ENCODE assay signal across 14 mouse cellular contexts in genomic region chr10:56752134-56752533, GRCm38 (mm10).
DNase-seq lines count a peak whose midpoint lies in the region; ATAC-seq and TF ChIP-seq lines count a peak whose summit lies in the region.
"Had no signal": no experiment of that assay in that cellular context is flagged by ENCODE, and none has a peak within 500 bp of the region (broad histone marks: within the 10 kb centered on the region; RNA-seq: fewer than 3 reads in every experiment).

No protein-coding gene starts in this region.

- intact Hi-C loops in left cerebral cortex, postnatal 10 days (cut with DNase I) = no loop called here

- H3K4me2 ChIP-seq in lung, embryonic 14.5 days = no peak overlapping the region
- no peak overlapping the region for H3K4me2 ChIP-seq in neural tube, embryonic 11.5 days (ENCODE audit: low read depth)
- H3K4me2 ChIP-seq: hindbrain, embryonic 13.5 days; liver, embryonic 12.5 days had no signal

- no peaks in the 10 kb centered on the region for H3K36me3 ChIP-seq in lung, embryonic 14.5 days (ENCODE audit: insufficient read depth)
- no peaks in the 10 kb centered on the region for H3K36me3 ChIP-seq in embryonic facial prominence, embryonic 10.5 days (replicated peaks)
- H3K36me3 ChIP-seq in neural tube, embryonic 11.5 days (ENCODE audit: control insufficient read depth, insufficient read depth, low read length) = no peaks in the 10 kb centered on the region
- no peaks in the 10 kb centered on the region for H3K36me3 ChIP-seq in heart, embryonic 10.5 days
- H3K36me3 ChIP-seq: forebrain, embryonic 10.5 days; hindbrain, embryonic 13.5 days; liver, embryonic 12.5 days had no signal

- no peaks in the 10 kb centered on the region for H3K9me3 ChIP-seq in lung, embryonic 14.5 days (ENCODE audit: low read depth, low read length)
- H3K9me3 ChIP-seq in embryonic facial prominence, embryonic 10.5 days = no peaks in the 10 kb centered on the region
- no peaks in the 10 kb centered on the region for H3K9me3 ChIP-seq in neural tube, embryonic 11.5 days (ENCODE audit: control insufficient read depth, low read length)
- H3K9me3 ChIP-seq in heart, embryonic 10.5 days = no peaks in the 10 kb centered on the region
- H3K9me3 ChIP-seq: forebrain, embryonic 10.5 days; hindbrain, embryonic 13.5 days; liver, embryonic 12.5 days had no signal

- no peak overlapping the region for H3K4me3 ChIP-seq in lung, embryonic 14.5 days (ENCODE audit: low read depth, low read length)
- H3K4me3 ChIP-seq in embryonic facial prominence, embryonic 10.5 days = no peak overlapping the region
- H3K4me3 ChIP-seq in neural tube, embryonic 11.5 days (ENCODE audit: low read depth, low read length) = no peak overlapping the region
- H3K4me3 ChIP-seq in heart, embryonic 10.5 days = no peak overlapping the region
- H3K4me3 ChIP-seq: forebrain, embryonic 10.5 days; hindbrain, embryonic 13.5 days; left cerebral cortex, adult 2 months; liver, embryonic 12.5 days had no signal

- DNase-seq in lung, embryonic 14.5 days = peak; percentile 33
- no peak for DNase-seq in lung, adult 18-20 months
- DNase-seq in embryonic facial prominence, embryonic 10.5 days (ENCODE audit: low spot score) = peak; percentile 18
- DNase-seq in kidney, postnatal 10 days = peak; percentile 57
- DNase-seq in neural tube, embryonic 11.5 days (ENCODE audit: low spot score) = no peak
- DNase-seq in left cerebral cortex, postnatal 10 days (ENCODE audit: extremely low spot score in 1 of 2, low spot score in 2 of 2) = no peak
- no peak for DNase-seq in heart, embryonic 10.5 days (ENCODE audit: low spot score)
- DNase-seq: thymus, adult 18-20 months had no signal

- 18% methylated on average over 1 of the region's 2 CpGs for WGBS in lung, embryonic 14.5 days
- WGBS in embryonic facial prominence, embryonic 10.5 days = 17% methylated on average over 1 of the region's 2 CpGs
- 7% methylated on average over 1 of the region's 2 CpGs for WGBS in neural tube, embryonic 11.5 days
- 42% methylated on average over 1 of the region's 2 CpGs for WGBS in heart, embryonic 10.5 days

- ATAC-seq in lung, embryonic 14.5 days (ENCODE audit: insufficient read depth) = no peak
- peak; percentile 67 for ATAC-seq in neural tube, embryonic 11.5 days (ENCODE audit: insufficient read depth, low FRiP score, low TSS enrichment)
- no peak for ATAC-seq in frontal cortex, adult (ENCODE audit: low TSS enrichment)
- ATAC-seq: CD4-positive, CD25-positive, alpha-beta regulatory T cell, adult 4 months; liver, embryonic 12.5 days had no signal

- H3K9ac ChIP-seq in lung, embryonic 14.5 days = no peak overlapping the region
- no peak overlapping the region for H3K9ac ChIP-seq in neural tube, embryonic 11.5 days (ENCODE audit: low read length)
- H3K9ac ChIP-seq: hindbrain, embryonic 13.5 days; liver, embryonic 12.5 days had no signal

- no peak overlapping the region for H3K27ac ChIP-seq in lung, embryonic 14.5 days (ENCODE audit: low read depth)
- no peak overlapping the region for H3K27ac ChIP-seq in embryonic facial prominence, embryonic 10.5 days (replicated peaks)
- no peak overlapping the region for H3K27ac ChIP-seq in neural tube, embryonic 11.5 days (ENCODE audit: low read depth, low read length)
- no peak overlapping the region for H3K27ac ChIP-seq in heart, embryonic 10.5 days
- H3K27ac ChIP-seq: forebrain, embryonic 10.5 days; hindbrain, embryonic 13.5 days; left cerebral cortex, adult 2 months; liver, embryonic 12.5 days had no signal

- TF ChIP-seq CTCF in lung, embryonic 14.5 days (IDR thresholded peaks at IDR 0.05; ENCODE audit: low read depth) = no peak

- H3K4me1 ChIP-seq in lung, embryonic 14.5 days (ENCODE audit: insufficient read depth) = no peaks in the 10 kb centered on the region
- peaks cover 5% of the 10 kb centered on the region; the same call in 1 of the 2 replicates for H3K4me1 ChIP-seq in embryonic facial prominence, embryonic 10.5 days
- no peaks in the 10 kb centered on the region for H3K4me1 ChIP-seq in neural tube, embryonic 11.5 days (ENCODE audit: control insufficient read depth, insufficient read depth, low read length)
- peaks cover 5% of the 10 kb centered on the region; the same call in 1 of the 2 replicates for H3K4me1 ChIP-seq in heart, embryonic 10.5 days
- H3K4me1 ChIP-seq: hindbrain, embryonic 13.5 days; liver, embryonic 12.5 days had no signal

- H3K27me3 ChIP-seq in lung, embryonic 14.5 days (ENCODE audit: insufficient read depth, low read length) = no peaks in the 10 kb centered on the region
- H3K27me3 ChIP-seq in embryonic facial prominence, embryonic 10.5 days (replicated peaks; ENCODE audit: low read depth, poor library complexity, severe bottlenecking) = no peaks in the 10 kb centered on the region
- no peaks in the 10 kb centered on the region for H3K27me3 ChIP-seq in neural tube, embryonic 11.5 days (ENCODE audit: control insufficient read depth, insufficient read depth, low read length)
- H3K27me3 ChIP-seq in heart, embryonic 10.5 days (ENCODE audit: insufficient read depth, poor library complexity, severe bottlenecking) = no peaks in the 10 kb centered on the region
- H3K27me3 ChIP-seq: hindbrain, embryonic 13.5 days; liver, embryonic 12.5 days had no signal

Comparison
In these comparisons a context has a peak if more than half of its experiments do, and no peak if none do; other contexts are left out.
1. DNase-seq: peak in lung, embryonic 14.5 days (single experiment), embryonic facial prominence, embryonic 10.5 days (single experiment) and kidney, postnatal 10 days (single experiment); none in lung, adult 18-20 months (0 of 2), neural tube, embryonic 11.5 days (single experiment), left cerebral cortex, postnatal 10 days (0 of 2) and heart, embryonic 10.5 days (single experiment).